Mouse (Mus musculus) midbrain, embryonic 11.5 days (tissue): ENCODE measurements around the gene Syne1. TPM values are rescaled to one million over a fixed set of nuclear protein-coding genes. Genes with fewer than 3 reads are reported as not detected.

Experiments
- ATAC-seq: fragments of 200-750 bp; cut with Nextera tagmentation; 2 replicates; pipeline ENCODE4 v1.8.0; 2017; ENCODE audit warnings: moderate TSS enrichment, moderate library complexity; ENCODE audit not compliant: low FRiP score
- DNase-seq: peaks from one replicate; pipeline ENCODE4 v3.0.0; 2015; ENCODE audit warnings: low spot score; ENCODE audit errors: missing footprints
- H3K27ac ChIP-seq: fragments of 300-500 bp; sonication (generic); 2 replicates; pipeline ENCODE4 v1.5.1; 2014; ENCODE audit warnings: low read depth, low read length
- H3K27me3 ChIP-seq: fragments of 300-500 bp; sonication (generic); 2 replicates; pipeline ENCODE4 v1.6.1; 2014; ENCODE audit warnings: mild to moderate bottlenecking, low read length, moderate library complexity, mixed read lengths; ENCODE audit not compliant: control insufficient read depth, insufficient read depth
- H3K36me3 ChIP-seq: fragments of 300-500 bp; sonication (generic); 2 replicates; pipeline ENCODE4 v1.6.1; 2014; ENCODE audit warnings: mild to moderate bottlenecking, low read length, moderate library complexity, mixed read lengths; ENCODE audit not compliant: control insufficient read depth, insufficient read depth
- H3K4me1 ChIP-seq: fragments of 300-500 bp; sonication (generic); 2 replicates; pipeline ENCODE4 v1.6.1; 2014; ENCODE audit warnings: low read length; ENCODE audit not compliant: control insufficient read depth, insufficient read depth
- H3K4me2 ChIP-seq: fragments of 300-500 bp; sonication (generic); 2 replicates; pipeline ENCODE4 v1.6.1; 2014; ENCODE audit warnings: mild to moderate bottlenecking, moderate library complexity
- H3K4me3 ChIP-seq: fragments of 300-500 bp; sonication (generic); 2 replicates; pipeline ENCODE4 v1.5.1; 2014; ENCODE audit warnings: low read depth, low read length
- H3K9ac ChIP-seq: fragments of 300-500 bp; sonication (generic); 2 replicates; pipeline ENCODE4 v1.6.1; 2014; ENCODE audit warnings: low read length
- H3K9me3 ChIP-seq: fragments of 300-500 bp; sonication (generic); 2 replicates; pipeline ENCODE4 v1.6.1; 2016; ENCODE audit warnings: low read length; ENCODE audit not compliant: control insufficient read depth
- WGBS: fragments of 180-500 bp; shearing (Covaris S2); extraction: QIAGEN DNeasy Blood & Tissue Kit; methylation state at CpG from one replicate; pipeline ENCODE4 v1.1.7; 2014; 5-methylcytosine and 5-hydroxymethylcytosine counted together
- polyA plus RNA-seq: library from polyadenylated mRNA; unstranded; fragments of >200 nt; fragmentation: Nextera tagmentation; extraction: Ambion mirVana; gene quantifications from 2 replicates; pipeline ENCODE4 v1.2.1, GENCODE M21; 2014

Syne1 gene
- polyA plus RNA-seq, 1 experiment from 2014 or later = 2.9 TPM

DNA sequence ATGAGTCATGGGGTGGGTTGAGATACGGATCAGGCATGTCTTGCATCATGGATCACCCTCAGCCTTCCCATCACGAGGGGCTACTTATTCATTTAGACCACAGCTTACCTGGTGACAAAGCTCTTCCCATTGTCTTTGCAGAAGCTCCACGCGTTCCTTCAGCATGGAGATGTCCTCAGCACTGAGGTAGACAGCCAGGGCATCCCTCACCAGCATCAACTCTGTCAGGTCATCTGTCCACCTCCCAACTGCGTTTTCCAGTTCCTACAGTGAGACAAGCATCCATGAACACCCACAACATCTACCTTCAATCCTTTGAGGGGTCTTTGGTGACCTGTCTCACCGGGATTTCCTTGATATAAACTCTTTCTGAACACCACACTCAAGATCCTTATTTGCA, 467.6 kb downstream of the Syne1 start:
- Histone ChIP-seq H3K4me3 (no peak overlapping the region), H3K4me2 (no peak overlapping the region), H3K27ac (no peak overlapping the region), H3K27me3 (no peaks in the 10 kb centered on the region), H3K9ac (no peak overlapping the region), H3K9me3 (no peaks in the 10 kb centered on the region), H3K36me3 (no peaks in the 10 kb centered on the region), H3K4me1 (no peaks in the 10 kb centered on the region)
- WGBS = 82% methylated on average over 6 of the region's 6 CpGs
- DNase-seq (peak; percentile 61), ATAC-seq (no peak)

- no peaks in the 10 kb centered on the region for H3K4me1 ChIP-seq
- peak; percentile 47 for DNase-seq
- H3K9ac ChIP-seq = no peak overlapping the region
- no peaks in the 10 kb centered on the region for H3K36me3 ChIP-seq
- H3K4me2 ChIP-seq = no peak overlapping the region
- H3K4me3 ChIP-seq = no peak overlapping the region
- H3K27ac ChIP-seq = no peak overlapping the region
- ATAC-seq = no peak
- WGBS = 89% methylated on average over 9 of the region's 9 CpGs
- H3K27me3 ChIP-seq = no peaks in the 10 kb centered on the region
- H3K9me3 ChIP-seq = no peaks in the 10 kb centered on the region
These were observed 471.3 kb downstream of the Syne1 start for GRCm38 (mm10) chr10:5079945-5080468.

DNA sequence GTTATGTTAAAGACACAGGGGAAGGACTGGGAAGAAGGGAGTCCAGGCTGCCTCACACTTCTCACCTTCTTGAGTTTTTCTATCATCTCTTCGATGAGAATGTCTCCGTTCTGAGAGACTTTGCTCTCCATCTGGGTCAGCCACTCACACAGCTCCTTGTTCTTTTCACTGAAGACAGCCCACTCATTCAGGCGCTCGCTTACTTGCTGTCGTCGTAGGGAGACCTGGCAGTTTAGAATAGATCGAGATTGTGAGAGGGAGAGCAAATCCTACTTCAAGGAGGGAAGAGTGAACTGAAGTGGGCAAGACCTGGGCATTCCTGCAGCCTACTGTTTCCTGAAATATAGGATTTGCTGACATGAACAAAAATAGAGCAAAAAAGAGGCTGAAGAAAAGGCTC, 475.6 kb downstream of the Syne1 start:
- Histone ChIP-seq H3K27me3 (no peaks in the 10 kb centered on the region), H3K36me3 (no peaks in the 10 kb centered on the region), H3K4me1 (no peaks in the 10 kb centered on the region), H3K4me2 (no peak overlapping the region), H3K4me3 (no peak overlapping the region), H3K9me3 (no peaks in the 10 kb centered on the region), H3K9ac (no peak overlapping the region), H3K27ac (no peak overlapping the region)
- DNase-seq = no peak
- WGBS = 94% methylated on average over 7 of the region's 7 CpGs
- ATAC-seq = no peak

DNA sequence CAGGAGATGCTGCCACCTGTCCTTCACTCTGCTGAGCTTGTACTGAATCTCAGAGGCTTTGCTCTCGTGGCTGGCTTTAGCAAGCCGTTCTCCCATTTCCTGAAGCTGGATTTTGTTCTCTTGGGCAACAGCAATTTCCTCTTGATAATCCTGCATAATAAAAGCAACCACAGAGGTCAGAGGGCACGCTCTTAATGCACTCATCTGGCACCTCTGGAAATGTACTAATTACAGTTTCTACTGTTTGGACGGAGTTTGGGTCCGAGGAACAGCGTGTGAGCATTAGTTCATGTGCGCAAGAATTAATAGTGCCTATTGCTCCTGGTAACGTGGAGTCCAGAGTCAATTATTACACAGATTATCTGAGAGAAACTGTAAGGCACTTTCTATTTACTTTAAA, 479.2 kb downstream of the Syne1 start:
- WGBS = 81% methylated on average over 8 of the region's 8 CpGs
- Histone ChIP-seq H3K4me3 (no peak overlapping the region), H3K4me1 (no peaks in the 10 kb centered on the region), H3K27me3 (no peaks in the 10 kb centered on the region), H3K9ac (no peak overlapping the region), H3K36me3 (no peaks in the 10 kb centered on the region), H3K9me3 (no peaks in the 10 kb centered on the region), H3K4me2 (no peak overlapping the region), H3K27ac (no peak overlapping the region)
- DNase-seq (peak; percentile 51), ATAC-seq (no peak)

- Histone ChIP-seq H3K4me1 (no peaks in the 10 kb centered on the region), H3K27me3 (no peaks in the 10 kb centered on the region), H3K9ac (no peak overlapping the region), H3K36me3 (no peaks in the 10 kb centered on the region), H3K9me3 (no peaks in the 10 kb centered on the region), H3K4me2 (no peak overlapping the region), H3K4me3 (no peak overlapping the region), H3K27ac (no peak overlapping the region)
- WGBS = 79% methylated on average over 3 of the region's 3 CpGs
- ATAC-seq = no peak
- peak; percentile 51 for DNase-seq
These were observed 480.4 kb downstream of the Syne1 start for GRCm38 (mm10) chr10:5070941-5071231.

DNA sequence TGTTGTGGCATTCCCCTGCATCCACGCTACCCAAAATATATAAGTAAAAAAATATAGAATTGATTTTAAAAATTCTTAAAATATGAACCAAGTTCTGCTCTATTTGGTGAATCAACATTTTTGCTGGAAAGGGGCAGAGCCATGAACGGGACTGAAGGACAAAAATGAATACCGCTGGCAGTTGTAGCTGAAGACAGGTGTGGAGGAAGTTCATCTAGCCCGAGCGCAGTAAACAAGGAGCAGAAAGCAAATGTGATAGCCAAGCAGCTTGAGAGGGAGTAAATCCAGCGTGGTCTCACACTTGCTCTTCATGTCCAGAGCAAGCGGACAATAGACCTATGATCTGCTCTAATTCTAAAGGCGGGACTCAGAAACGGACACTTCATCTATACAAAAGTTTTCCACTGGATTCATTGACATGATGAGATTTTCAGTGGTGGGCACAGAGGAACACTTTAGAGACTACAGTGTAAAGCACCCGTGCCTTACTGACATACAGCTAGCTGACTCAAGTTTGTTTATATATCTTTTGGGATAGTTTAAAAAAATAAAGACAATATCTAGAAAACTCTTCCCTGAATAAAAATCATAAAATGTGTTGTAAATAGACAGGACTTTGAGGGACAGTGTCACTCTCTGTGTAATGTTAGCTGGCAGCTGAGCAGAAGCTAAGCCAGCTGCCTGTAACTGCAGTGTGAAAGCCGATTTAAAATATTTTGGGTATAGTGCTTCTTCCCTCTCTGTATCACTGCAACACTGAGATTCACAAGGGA, 480.9 kb downstream of the Syne1 start:
- no peak overlapping the region for H3K9ac ChIP-seq
- no peaks in the 10 kb centered on the region for H3K4me1 ChIP-seq
- H3K27me3 ChIP-seq = no peaks in the 10 kb centered on the region
- no peaks in the 10 kb centered on the region for H3K36me3 ChIP-seq
- no peak overlapping the region for H3K27ac ChIP-seq
- no peak overlapping the region for H3K4me2 ChIP-seq
- no peaks in the 10 kb centered on the region for H3K9me3 ChIP-seq
- WGBS = 89% methylated on average over 11 of the region's 11 CpGs
- peak; percentile 54 for DNase-seq
- H3K4me3 ChIP-seq = no peak overlapping the region
- no peak for ATAC-seq

- Histone ChIP-seq H3K4me1 (no peaks in the 10 kb centered on the region), H3K27ac (no peak within 1 kb of the TSS), H3K4me2 (no peak within 1 kb of the TSS), H3K36me3 (no peaks in the 10 kb centered on the region), H3K4me3 (no peak within 1 kb of the TSS), H3K9ac (no peak within 1 kb of the TSS), H3K27me3 (no peaks in the 10 kb centered on the region), H3K9me3 (no peaks in the 10 kb centered on the region)
- DNase-seq (peak; percentile 8), ATAC-seq (no peak)
- 84% methylated on average over 14 of the region's 14 CpGs for WGBS
These were observed 482.5 kb downstream of the Syne1 start, which contains the start of gene Gm10097 for GRCm38 (mm10) chr10:5068676-5069265. TSS of gene Gm10097 (plus strand) at chr10:5069192.

GRCm38 (mm10) chr10:5067113-5067512, 484.2 kb downstream of the Syne1 start:
- ATAC-seq (no peak), DNase-seq (no peak)
- H3K27ac ChIP-seq = no peak overlapping the region
- no peaks in the 10 kb centered on the region for H3K36me3 ChIP-seq
- H3K4me2 ChIP-seq = no peak overlapping the region
- no peak overlapping the region for H3K4me3 ChIP-seq
- no peaks in the 10 kb centered on the region for H3K9me3 ChIP-seq
- H3K9ac ChIP-seq = no peak overlapping the region
- WGBS = 87% methylated on average over 3 of the region's 3 CpGs
- H3K27me3 ChIP-seq = no peaks in the 10 kb centered on the region
- H3K4me1 ChIP-seq = no peaks in the 10 kb centered on the region

GRCm38 (mm10) chr10:5059983-5060382, 491.3 kb downstream of the Syne1 start:
- Histone ChIP-seq H3K27ac (no peak overlapping the region), H3K4me2 (no peak overlapping the region), H3K27me3 (no peaks in the 10 kb centered on the region), H3K36me3 (no peaks in the 10 kb centered on the region), H3K9ac (no peak overlapping the region), H3K9me3 (no peaks in the 10 kb centered on the region), H3K4me1 (no peaks in the 10 kb centered on the region; the same call in 1 of the 2 replicates), H3K4me3 (no peak overlapping the region)
- ATAC-seq = no peak
- peak; percentile 12 for DNase-seq
- 83% methylated on average over 2 of the region's 2 CpGs for WGBS
